Mouse (Mus musculus) forebrain, embryonic 14.5 days (tissue): ENCODE measurements at regions not wholly inside any gene's neighbourhood (a gene's known extent, or its start where the extent isn't known, plus 50 kb on each side); places are given as distances from the start of the nearest gene placed in this dataset.

Experiments
- ATAC-seq: fragments of 200-750 bp; cut with Nextera tagmentation; 2 replicates; pipeline ENCODE4 v1.8.0; 2017; ENCODE audit warnings: mild to moderate bottlenecking, moderate library complexity
- DNase-seq: peaks from one replicate; pipeline ENCODE4 v3.0.0-alpha.2; 2015; ENCODE audit warnings: low spot score
- H3K27ac ChIP-seq: fragments of 300-500 bp; sonication (generic); 2 replicates; pipeline ENCODE4 v1.5.1; 2014; ENCODE audit warnings: low read depth, mild to moderate bottlenecking, control low read depth, low read length, moderate library complexity
- H3K27me3 ChIP-seq: fragments of 300-500 bp; sonication (generic); replicated peaks from 2 replicates; pipeline ENCODE4 v1.6.1; 2014; ENCODE audit warnings: low read length, control low read depth, mixed read lengths; ENCODE audit not compliant: control insufficient read depth, insufficient read depth
- H3K36me3 ChIP-seq: fragments of 300-500 bp; sonication (generic); 2 replicates; pipeline ENCODE4 v1.6.1; 2014; ENCODE audit warnings: low read length, control low read depth; ENCODE audit not compliant: control insufficient read depth, insufficient read depth
- H3K4me1 ChIP-seq: fragments of 300-500 bp; sonication (generic); 2 replicates; pipeline ENCODE4 v1.6.1; 2014; ENCODE audit warnings: antibody characterized with exemption, low read length, control low read depth; ENCODE audit not compliant: control insufficient read depth, insufficient read depth
- H3K4me2 ChIP-seq: fragments of 300-500 bp; sonication (generic); 2 replicates; pipeline ENCODE4 v1.6.1; 2014; ENCODE audit warnings: mild to moderate bottlenecking, control low read depth, low read length
- H3K4me3 ChIP-seq: fragments of 300-500 bp; sonication (generic); 2 replicates; pipeline ENCODE4 v1.5.1; 2014; ENCODE audit warnings: low read depth, low read length, control low read depth
- H3K9ac ChIP-seq: fragments of 300-500 bp; sonication (generic); 2 replicates; pipeline ENCODE4 v1.6.1; 2014; ENCODE audit warnings: mild to moderate bottlenecking, low read length, control low read depth, moderate library complexity
- H3K9me3 ChIP-seq: fragments of 300-500 bp; sonication (generic); replicated peaks from 2 replicates; pipeline ENCODE4 v1.6.1; 2016; ENCODE audit warnings: low read length, control low read depth, mixed read lengths; ENCODE audit not compliant: control insufficient read depth
- WGBS: fragments of 180-500 bp; shearing (Covaris S2); extraction: QIAGEN DNeasy Blood & Tissue Kit; methylation state at CpG from one replicate; pipeline ENCODE4 v1.1.7; 2014; 5-methylcytosine and 5-hydroxymethylcytosine counted together

- ATAC-seq (no peak), DNase-seq (no peak)
- H3K4me1 ChIP-seq: no peaks in the 10 kb centered on the region
- no peak overlapping the region for H3K9ac ChIP-seq
- no peak overlapping the region for H3K4me2 ChIP-seq
- no peak overlapping the region for H3K27ac ChIP-seq
- 72% methylated on average over 4 of the region's 4 CpGs for WGBS
- H3K27me3 ChIP-seq: no peaks in the 10 kb centered on the region
- no peak overlapping the region for H3K4me3 ChIP-seq
- no peaks in the 10 kb centered on the region for H3K36me3 ChIP-seq
- no peaks in the 10 kb centered on the region for H3K9me3 ChIP-seq
These were observed 147.8 kb downstream of the Vrk1 start for GRCm38 (mm10) chr12:106157827-106158226.

GRCm38 (mm10) chr12:106158620-106159019 lies 148.6 kb downstream of the Vrk1 start:
- ATAC-seq (no peak), DNase-seq (no peak)
- no peaks in the 10 kb centered on the region for H3K9me3 ChIP-seq
- no peaks in the 10 kb centered on the region for H3K4me1 ChIP-seq
- WGBS: 95% methylated on average over 14 of the region's 14 CpGs
- no peaks in the 10 kb centered on the region for H3K27me3 ChIP-seq
- H3K4me2 ChIP-seq: no peak overlapping the region
- no peaks in the 10 kb centered on the region for H3K36me3 ChIP-seq
- H3K4me3 ChIP-seq: no peak overlapping the region
- no peak overlapping the region for H3K9ac ChIP-seq
- H3K27ac ChIP-seq: no peak overlapping the region

GRCm38 (mm10) chr12:106171301-106171700 lies 161.3 kb downstream of the Vrk1 start:
- WGBS: 56% methylated on average over 5 of the region's 5 CpGs
- H3K4me2 ChIP-seq: no peak overlapping the region
- no peak for ATAC-seq

GRCm38 (mm10) chr12:106173211-106173610 lies 163.2 kb downstream of the Vrk1 start:
- no peak for ATAC-seq
- WGBS: 27% methylated on average over 8 of the region's 8 CpGs
- DNase-seq: no peak

More at GRCm38 (mm10) chr12:106171301-106171700, 161.3 kb downstream of the Vrk1 start:
- Histone ChIP-seq H3K27ac (no peak overlapping the region), H3K36me3 (no peaks in the 10 kb centered on the region), H3K9me3 (no peaks in the 10 kb centered on the region), H3K4me3 (no peak overlapping the region), H3K9ac (no peak overlapping the region), H3K27me3 (no peaks in the 10 kb centered on the region), H3K4me1 (peaks cover 12% of the 10 kb centered on the region)
- peak; percentile 47 for DNase-seq

GRCm38 (mm10) chr12:106174070-106174980 lies 164.3 kb downstream of the Vrk1 start:
- Histone ChIP-seq H3K4me3 (peak overlapping the region; percentile 38), H3K27ac (peak overlapping the region; percentile 79), H3K9me3 (no peaks in the 10 kb centered on the region), H3K27me3 (no peaks in the 10 kb centered on the region), H3K4me1 (peaks cover 12% of the 10 kb centered on the region), H3K9ac (peak overlapping the region; percentile 59), H3K4me2 (peak overlapping the region; percentile 80), H3K36me3 (no peaks in the 10 kb centered on the region)
- 0% methylated on average over 39 of the region's 39 CpGs for WGBS
- DNase-seq: peak; percentile 69
- ATAC-seq: peak; percentile 50

More at GRCm38 (mm10) chr12:106173211-106173610, 163.2 kb downstream of the Vrk1 start:
- Histone ChIP-seq H3K4me2 (peak overlapping the region; percentile 80; the same call in 1 of the 2 replicates), H3K36me3 (no peaks in the 10 kb centered on the region), H3K4me3 (no peak overlapping the region), H3K27me3 (no peaks in the 10 kb centered on the region), H3K27ac (no peak overlapping the region), H3K9me3 (no peaks in the 10 kb centered on the region), H3K4me1 (peaks cover 12% of the 10 kb centered on the region), H3K9ac (no peak overlapping the region)

- peak overlapping the region; percentile 80 for H3K4me2 ChIP-seq
- peaks cover 12% of the 10 kb centered on the region for H3K4me1 ChIP-seq
- 3% methylated on average over 27 of the region's 27 CpGs for WGBS
- peak overlapping the region; percentile 79 for H3K27ac ChIP-seq
- no peaks in the 10 kb centered on the region for H3K27me3 ChIP-seq
- no peaks in the 10 kb centered on the region for H3K9me3 ChIP-seq
- H3K4me3 ChIP-seq: peak overlapping the region; percentile 38
- ATAC-seq: peak; percentile 28
- peak overlapping the region; percentile 59 for H3K9ac ChIP-seq
- DNase-seq: peak; percentile 68
- no peaks in the 10 kb centered on the region for H3K36me3 ChIP-seq
These were observed 165.1 kb downstream of the Vrk1 start for GRCm38 (mm10) chr12:106174981-106175700.

GRCm38 (mm10) chr12:106177302-106177701 lies 167.3 kb downstream of the Vrk1 start:
- no peak overlapping the region for H3K27ac ChIP-seq
- 63% methylated on average over 4 of the region's 4 CpGs for WGBS

GRCm38 (mm10) chr12:106177861-106178260 lies 167.8 kb downstream of the Vrk1 start:
- DNase-seq: no peak
- Histone ChIP-seq H3K4me2 (no peak overlapping the region), H3K4me1 (peaks cover 12% of the 10 kb centered on the region), H3K27me3 (no peaks in the 10 kb centered on the region), H3K9ac (no peak overlapping the region), H3K4me3 (no peak overlapping the region), H3K36me3 (no peaks in the 10 kb centered on the region), H3K9me3 (no peaks in the 10 kb centered on the region), H3K27ac (no peak overlapping the region)
- no peak for ATAC-seq
- 66% methylated on average over 3 of the region's 3 CpGs for WGBS

More at GRCm38 (mm10) chr12:106177302-106177701, 167.3 kb downstream of the Vrk1 start:
- no peaks in the 10 kb centered on the region for H3K9me3 ChIP-seq
- H3K4me3 ChIP-seq: no peak overlapping the region
- ATAC-seq: no peak
- DNase-seq: no peak
- H3K36me3 ChIP-seq: no peaks in the 10 kb centered on the region
- H3K4me1 ChIP-seq: peaks cover 12% of the 10 kb centered on the region
- no peak overlapping the region for H3K9ac ChIP-seq
- no peaks in the 10 kb centered on the region for H3K27me3 ChIP-seq
- H3K4me2 ChIP-seq: no peak overlapping the region
